Mouse (Mus musculus) right cerebral cortex, postnatal 25 days (tissue): ENCODE measurements around the gene Lsm14b.

Experiments
- DNase-seq: peaks from one replicate; pipeline ENCODE4 v3.0.0; 2022

Lsm14b gene

GRCm38 (mm10) chr2:180018573-180018972 is 6.2 kb upstream of the Lsm14b start:
- DNase-seq: no peak

- DNase-seq: peak; percentile 38
These were observed 4.6 kb upstream of the Lsm14b start for GRCm38 (mm10) chr2:180020091-180020661.

- DNase-seq: no peak
These were observed 3.9 kb upstream of the Lsm14b start for GRCm38 (mm10) chr2:180020919-180021318.

GRCm38 (mm10) chr2:180022751-180023150 is 2.0 kb upstream of the Lsm14b start:
- DNase-seq: no peak

GRCm38 (mm10) chr2:180025135-180025860 is 511 bp downstream of the Lsm14b start:
- no peak for DNase-seq

GRCm38 (mm10) chr2:180025861-180026200 is 1.0 kb downstream of the Lsm14b start:
- DNase-seq: no peak

- no peak for DNase-seq
These were observed 3.0 kb downstream of the Lsm14b start for GRCm38 (mm10) chr2:180027768-180028167.

- no peak for DNase-seq
These were observed 6.5 kb downstream of the Lsm14b start for GRCm38 (mm10) chr2:180031270-180031669.

- DNase-seq: no peak
These were observed 8.1 kb downstream of the Lsm14b start for GRCm38 (mm10) chr2:180032925-180033324.

GRCm38 (mm10) chr2:180033956-180034355 is 9.2 kb downstream of the Lsm14b start:
- DNase-seq: no peak

- no peak for DNase-seq
These were observed 10.0 kb downstream of the Lsm14b start for GRCm38 (mm10) chr2:180034753-180035152.

- DNase-seq: no peak
These were observed 15.6 kb downstream of the Lsm14b start for GRCm38 (mm10) chr2:180040406-180040805.

- peak; percentile 56 for DNase-seq
These were observed 16.9 kb downstream of the Lsm14b start for GRCm38 (mm10) chr2:180041577-180042255.

GRCm38 (mm10) chr2:180042256-180042857 is 17.6 kb downstream of the Lsm14b start, which contains the start of the genes Psma7 and Ss18l1:
Psma7 (minus strand) TSS chr2:180042433.
Ss18l1 (plus strand) TSS chr2:180042509.
- DNase-seq: peak; percentile 92

GRCm38 (mm10) chr2:180042858-180043515 is 18.2 kb downstream of the Lsm14b start:
- peak; percentile 79 for DNase-seq

GRCm38 (mm10) chr2:180045283-180045682 is 20.5 kb downstream of the Lsm14b start:
- no peak for DNase-seq

- no peak for DNase-seq
These were observed 22.8 kb downstream of the Lsm14b start for GRCm38 (mm10) chr2:180047580-180047979.

GRCm38 (mm10) chr2:180047980-180048635 is 23.3 kb downstream of the Lsm14b start:
- DNase-seq: peak; percentile 53

- peak; percentile 73 for DNase-seq
These were observed 26.2 kb downstream of the Lsm14b start for GRCm38 (mm10) chr2:180050986-180051385.

GRCm38 (mm10) chr2:180051986-180052733 is 27.4 kb downstream of the Lsm14b start:
- DNase-seq: no peak

GRCm38 (mm10) chr2:180053001-180053400 is 28.2 kb downstream of the Lsm14b start:
- no peak for DNase-seq
